Mouse (Mus musculus) kidney, embryonic 14.5 days (tissue): Measurements from ENCODE around the gene Cmss1. TPM values are rescaled to one million over a fixed set of nuclear protein-coding genes. Genes with fewer than 3 reads are reported as not detected.

Experiments
- ATAC-seq: fragments of 200-750 bp; cut with Nextera tagmentation; 2 replicates; pipeline ENCODE4 v1.8.0; 2017; ENCODE audit warnings: moderate number of reproducible peaks, mild to moderate bottlenecking, moderate TSS enrichment, moderate library complexity; ENCODE audit not compliant: low FRiP score, low TSS enrichment
- H3K27ac ChIP-seq: fragments of 300-500 bp; sonication (generic); 2 replicates; pipeline ENCODE4 v1.5.1; 2014; ENCODE audit warnings: low read depth, mild to moderate bottlenecking, low read length, moderate library complexity, mixed read lengths
- H3K27me3 ChIP-seq: fragments of 300-500 bp; sonication (generic); 2 replicates; pipeline ENCODE4 v1.6.1; 2014; ENCODE audit warnings: mild to moderate bottlenecking, low read length; ENCODE audit not compliant: control insufficient read depth, insufficient read depth
- H3K36me3 ChIP-seq: fragments of 300-500 bp; sonication (generic); 2 replicates; pipeline ENCODE4 v1.6.1; 2014; ENCODE audit warnings: low read length, mixed read lengths; ENCODE audit not compliant: control insufficient read depth, insufficient read depth
- H3K4me1 ChIP-seq: fragments of 300-500 bp; sonication (generic); 2 replicates; pipeline ENCODE4 v1.6.1; 2014; ENCODE audit warnings: low read length, mixed read lengths; ENCODE audit not compliant: control insufficient read depth, insufficient read depth
- H3K4me2 ChIP-seq: fragments of 300-500 bp; sonication (generic); replicated peaks from 2 replicates; pipeline ENCODE4 v1.6.1; 2014; ENCODE audit warnings: low read depth, mild to moderate bottlenecking, low read length
- H3K4me3 ChIP-seq: fragments of 300-500 bp; sonication (generic); 2 replicates; pipeline ENCODE4 v1.5.1; 2014; ENCODE audit warnings: mild to moderate bottlenecking, low read length
- H3K9ac ChIP-seq: fragments of 300-500 bp; sonication (generic); 2 replicates; pipeline ENCODE4 v1.6.1; 2014; ENCODE audit warnings: low read depth, mild to moderate bottlenecking, low read length, moderate library complexity
- H3K9me3 ChIP-seq: fragments of 300-500 bp; sonication (generic); 2 replicates; pipeline ENCODE4 v1.6.1; 2016; ENCODE audit warnings: low read length; ENCODE audit not compliant: control insufficient read depth
- WGBS: fragments of 180-500 bp; shearing (Covaris S2); extraction: QIAGEN DNeasy Blood & Tissue Kit; methylation state at CpG from one replicate; pipeline ENCODE4 v1.1.7; 2014; 5-methylcytosine and 5-hydroxymethylcytosine counted together
- polyA plus RNA-seq: library from polyadenylated mRNA; unstranded; fragments of >200 nt; fragmentation: Nextera tagmentation; extraction: Ambion mirVana; gene quantifications from 2 replicates; pipeline ENCODE4 v1.2.1, GENCODE M21; 2014

Gene Cmss1
- polyA plus RNA-seq, 1 experiment from 2014 or later, result 63.4 TPM

GRCm38 (mm10) chr16:57543243-57543642 lies 63.4 kb downstream of the Cmss1 start:
- Histone ChIP-seq H3K27ac (no peak overlapping the region), H3K4me2 (no peak overlapping the region), H3K27me3 (no peaks in the 10 kb centered on the region), H3K9me3 (no peaks in the 10 kb centered on the region), H3K36me3 (no peaks in the 10 kb centered on the region), H3K4me3 (no peak overlapping the region), H3K9ac (no peak overlapping the region), H3K4me1 (no peaks in the 10 kb centered on the region)
- 92% methylated on average over 3 of the region's 3 CpGs for WGBS
- no peak for ATAC-seq

- Histone ChIP-seq H3K27ac (no peak overlapping the region), H3K4me1 (0 out of 2 replicates have a peak, but pooled peaks cover 4% of the 10 kb centered on the region), H3K9ac (no peak overlapping the region), H3K36me3 (no peaks in the 10 kb centered on the region), H3K4me3 (no peak overlapping the region), H3K9me3 (no peaks in the 10 kb centered on the region), H3K4me2 (no peak overlapping the region), H3K27me3 (no peaks in the 10 kb centered on the region)
- 85% methylated on average over 7 of the region's 7 CpGs for WGBS
- no peak for ATAC-seq
Observed at GRCm38 (mm10) chr16:57536511-57536910, 70.2 kb downstream of the Cmss1 start.

GRCm38 (mm10) chr16:57534811-57535210 lies 71.9 kb downstream of the Cmss1 start:
- H3K4me1 ChIP-seq, result 0 out of 2 replicates have a peak, but pooled peaks cover 4% of the 10 kb centered on the region

GRCm38 (mm10) chr16:57534365-57534764 lies 72.3 kb downstream of the Cmss1 start:
- Histone ChIP-seq H3K4me3 (no peak overlapping the region), H3K4me2 (no peak overlapping the region), H3K27ac (no peak overlapping the region), H3K27me3 (no peaks in the 10 kb centered on the region), H3K4me1 (0 out of 2 replicates have a peak, but pooled peaks cover 4% of the 10 kb centered on the region), H3K9me3 (no peaks in the 10 kb centered on the region), H3K36me3 (no peaks in the 10 kb centered on the region), H3K9ac (no peak overlapping the region)
- no peak for ATAC-seq
- WGBS, result 95% methylated on average over 1 of the region's 1 CpGs

More at GRCm38 (mm10) chr16:57534811-57535210, 71.9 kb downstream of the Cmss1 start:
- no peak for ATAC-seq
- Histone ChIP-seq H3K27ac (no peak overlapping the region), H3K27me3 (no peaks in the 10 kb centered on the region), H3K9me3 (no peaks in the 10 kb centered on the region), H3K36me3 (no peaks in the 10 kb centered on the region), H3K9ac (no peak overlapping the region), H3K4me2 (no peak overlapping the region), H3K4me3 (no peak overlapping the region)
- WGBS, result 57% methylated on average over 1 of the region's 1 CpGs

- 37% methylated on average over 6 of the region's 6 CpGs for WGBS
- no peaks in the 10 kb centered on the region for H3K27me3 ChIP-seq
- H3K4me2 ChIP-seq, result no peak overlapping the region
- H3K9me3 ChIP-seq, result no peaks in the 10 kb centered on the region
- ATAC-seq, result no peak; the same call in 1 of the 2 replicates
- no peaks in the 10 kb centered on the region for H3K36me3 ChIP-seq
- H3K9ac ChIP-seq, result no peak overlapping the region
- H3K27ac ChIP-seq, result no peak overlapping the region
- H3K4me3 ChIP-seq, result no peak overlapping the region
- 0 out of 2 replicates have a peak, but pooled peaks cover 4% of the 10 kb centered on the region for H3K4me1 ChIP-seq
Observed at GRCm38 (mm10) chr16:57532081-57532493, 74.6 kb downstream of the Cmss1 start.

GRCm38 (mm10) chr16:57530547-57530946 lies 76.1 kb downstream of the Cmss1 start:
- H3K9me3 ChIP-seq, result no peaks in the 10 kb centered on the region
- ATAC-seq, result no peak
- no peaks in the 10 kb centered on the region for H3K36me3 ChIP-seq
- no peak overlapping the region for H3K4me3 ChIP-seq
- WGBS, result 78% methylated on average over 4 of the region's 4 CpGs
- H3K27me3 ChIP-seq, result no peaks in the 10 kb centered on the region
- H3K27ac ChIP-seq, result no peak overlapping the region
- no peak overlapping the region for H3K4me2 ChIP-seq
- H3K4me1 ChIP-seq, result 0 out of 2 replicates have a peak, but pooled peaks cover 4% of the 10 kb centered on the region
- no peak overlapping the region for H3K9ac ChIP-seq

- no peak overlapping the region for H3K4me3 ChIP-seq
- H3K4me1 ChIP-seq, result 0 out of 2 replicates have a peak, but pooled peaks cover 4% of the 10 kb centered on the region
- H3K36me3 ChIP-seq, result no peaks in the 10 kb centered on the region
- 60% methylated on average over 4 of the region's 4 CpGs for WGBS
- ATAC-seq, result no peak
- H3K9ac ChIP-seq, result no peak overlapping the region
- no peaks in the 10 kb centered on the region for H3K27me3 ChIP-seq
- H3K27ac ChIP-seq, result no peak overlapping the region
- H3K9me3 ChIP-seq, result no peaks in the 10 kb centered on the region
- H3K4me2 ChIP-seq, result no peak overlapping the region
Observed at GRCm38 (mm10) chr16:57528457-57528856, 78.2 kb downstream of the Cmss1 start.

- Histone ChIP-seq H3K36me3 (no peaks in the 10 kb centered on the region), H3K9me3 (no peaks in the 10 kb centered on the region), H3K4me1 (0 out of 2 replicates have a peak, but pooled peaks cover under 1% of the 10 kb centered on the region), H3K9ac (no peak overlapping the region), H3K4me3 (no peak overlapping the region), H3K27ac (no peak overlapping the region), H3K27me3 (no peaks in the 10 kb centered on the region), H3K4me2 (no peak overlapping the region)
- no peak for ATAC-seq
- 91% methylated on average over 7 of the region's 7 CpGs for WGBS
Observed at GRCm38 (mm10) chr16:57526893-57527292, 79.8 kb downstream of the Cmss1 start.

GRCm38 (mm10) chr16:57525476-57525875 lies 81.2 kb downstream of the Cmss1 start:
- Histone ChIP-seq H3K4me3 (no peak overlapping the region), H3K36me3 (no peaks in the 10 kb centered on the region), H3K9ac (no peak overlapping the region), H3K27me3 (no peaks in the 10 kb centered on the region), H3K4me1 (no peaks in the 10 kb centered on the region), H3K9me3 (no peaks in the 10 kb centered on the region), H3K4me2 (no peak overlapping the region), H3K27ac (no peak overlapping the region)
- WGBS, result 64% methylated on average over 4 of the region's 4 CpGs
- ATAC-seq, result no peak
